Mouse (Mus musculus) layer of hippocampus, postnatal 10 days (tissue): ENCODE data around the gene Pelp1. TPM values are rescaled to one million over a fixed set of nuclear protein-coding genes. Genes with fewer than 3 reads are reported as not detected.
A peak's percentile ranks its signal among the peaks of the same experiment; 100 is the strongest.
"Not testable (repeated sequence)": the region's sequence is repeated elsewhere in the genome, so short reads cannot be mapped to it uniquely, and the experiment has no call there.

Source experiments
- DNase-seq, 2 experiments: peaks; one replicate each; pipeline ENCODE4 v3.0.0; 2021; ENCODE audit warnings: low spot score in 2 of 2
- total RNA-seq, 2 experiments: library from RNA; stranded (reverse); gene quantifications; 2 replicates each; pipeline ENCODE4 v1.2.3; 2021

Pelp1 gene
- total RNA-seq, 2 experiments from 2014 or later = 41.3 to 46.8 TPM

DNA sequence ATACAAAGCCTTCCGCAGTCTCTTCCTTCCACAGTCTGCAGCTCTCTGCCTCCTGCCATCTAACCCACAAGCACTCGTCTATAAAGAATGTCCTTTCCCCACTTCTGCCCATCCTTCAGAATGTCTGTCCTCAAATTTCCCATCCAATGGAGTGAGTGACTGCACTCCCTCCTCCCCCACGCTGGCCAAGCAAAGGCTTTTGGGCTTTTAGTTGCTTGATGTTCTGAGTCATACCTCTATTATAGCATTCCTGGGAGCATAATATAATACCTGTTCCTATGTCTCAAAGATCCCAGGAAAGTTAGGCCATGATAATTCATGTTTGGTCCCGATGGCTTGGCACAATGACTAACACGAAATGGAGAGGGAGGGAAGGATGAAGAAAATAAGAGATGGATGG is 21.7 kb upstream of the Pelp1 start:
- DNase-seq = peak in 1 of 2 experiments; percentile 25

DNA sequence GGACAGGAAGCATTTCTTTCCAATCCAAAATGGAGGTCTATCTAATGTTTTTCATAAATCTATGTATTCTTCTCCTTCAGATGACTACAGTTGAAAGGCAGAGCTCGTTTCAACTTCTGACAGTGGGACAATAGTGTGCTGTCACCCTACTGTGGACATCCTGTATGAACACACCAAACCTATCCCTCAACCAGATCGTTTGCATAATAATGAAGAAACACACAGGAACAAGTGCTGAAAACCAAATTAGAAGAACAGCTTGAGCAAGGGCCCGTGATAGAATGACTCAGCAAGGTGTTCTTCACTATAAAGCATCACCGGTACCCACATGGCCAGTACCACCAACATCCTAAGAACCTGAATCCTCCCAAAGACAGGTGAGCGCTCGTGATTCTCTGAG is 16.8 kb upstream of the Pelp1 start:
- DNase-seq = not testable (repeated sequence)

GRCm38 (mm10) chr11:70419486-70419885 is 9.7 kb upstream of the Pelp1 start:
- no peak for DNase-seq

GRCm38 (mm10) chr11:70418199-70418598 is 8.4 kb upstream of the Pelp1 start:
- DNase-seq = no peak

GRCm38 (mm10) chr11:70413961-70414360 is 4.1 kb upstream of the Pelp1 start:
- DNase-seq = peak; percentile 86 to 88

DNA sequence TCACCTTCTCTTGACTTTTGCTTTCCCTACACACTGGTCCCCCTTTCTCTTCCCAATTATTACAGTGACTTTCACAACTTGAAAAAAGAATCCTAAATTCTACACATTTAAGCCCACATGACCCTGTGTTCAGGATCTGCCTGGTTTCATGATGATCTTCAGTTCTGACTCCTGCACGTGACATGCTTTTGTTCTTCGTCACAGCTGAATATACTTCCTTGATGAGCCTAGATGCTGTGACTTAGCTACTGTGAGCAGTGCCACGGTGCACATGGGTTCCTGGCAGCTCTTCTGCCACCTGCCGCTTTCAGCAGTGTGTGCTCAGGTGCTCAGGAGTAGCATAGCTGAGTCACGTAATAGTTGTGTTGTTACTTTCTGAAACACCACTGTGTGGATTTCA is 2.8 kb upstream of the Pelp1 start:
- no peak for DNase-seq

DNA sequence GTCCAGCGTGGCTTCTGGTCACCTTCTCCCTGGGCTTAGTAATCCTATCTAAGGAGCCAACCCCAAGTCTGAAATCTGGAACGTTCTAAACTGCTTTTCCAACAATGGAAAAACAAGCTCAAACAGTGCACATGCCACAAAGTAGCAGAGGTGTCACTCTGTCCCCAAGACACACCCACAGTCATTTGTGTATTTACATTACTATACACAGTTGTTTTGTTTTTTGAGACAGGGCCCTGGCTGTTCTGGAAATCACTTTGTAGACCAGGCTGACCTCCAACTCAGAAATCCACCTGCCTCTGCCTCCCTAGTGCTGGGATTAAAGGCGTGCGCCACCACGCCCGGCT is 439 bp upstream of the Pelp1 start:
- no peak for DNase-seq

- no peak for DNase-seq
Observed at GRCm38 (mm10) chr11:70403598-70403997, 6.2 kb downstream of the Pelp1 start.

DNA sequence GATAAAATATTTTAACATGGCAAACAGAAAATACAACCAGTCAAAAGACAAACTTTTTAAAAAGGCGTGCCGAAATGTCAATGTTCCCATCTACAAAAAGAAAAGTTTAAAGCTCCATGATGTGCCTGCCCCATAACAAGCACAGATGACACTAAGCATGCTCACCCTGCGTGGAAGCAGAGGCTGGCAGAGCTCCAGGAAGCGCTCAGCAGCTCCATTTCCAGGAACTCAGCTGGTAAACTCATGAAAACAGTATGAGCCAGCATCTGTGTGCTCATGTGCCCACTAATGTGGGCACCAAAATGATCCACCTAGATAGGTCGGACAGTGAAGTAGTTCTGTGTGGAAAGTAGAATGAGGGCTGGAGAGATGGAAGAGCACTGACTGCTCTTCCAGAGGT is 20.4 kb downstream of the Pelp1 start:
- DNase-seq = peak; percentile 39

DNA sequence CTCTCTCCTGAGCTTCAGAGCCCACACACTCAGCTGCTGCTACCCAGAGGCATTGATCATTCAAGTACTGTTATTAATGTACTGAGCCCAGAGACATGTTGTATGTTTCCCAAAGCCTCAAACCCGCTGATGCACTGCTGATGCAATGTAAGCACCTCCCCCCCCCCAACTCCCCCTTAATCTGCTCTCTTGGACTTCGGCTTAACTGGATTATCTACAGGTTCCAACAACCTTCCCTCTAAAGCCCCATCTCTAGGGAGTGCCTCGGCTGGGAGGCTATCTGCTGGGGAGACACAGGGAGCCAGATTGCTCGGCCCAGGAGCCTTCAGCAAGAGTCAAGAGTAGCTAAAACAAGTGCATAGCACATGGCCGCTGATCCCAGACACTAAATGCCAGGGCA is 22.4 kb downstream of the Pelp1 start:
- DNase-seq = no peak

- DNase-seq = no peak
Observed at GRCm38 (mm10) chr11:70384136-70384535, 25.7 kb downstream of the Pelp1 start.

- DNase-seq = no peak
Observed at GRCm38 (mm10) chr11:70381330-70381729, 28.5 kb downstream of the Pelp1 start.

DNA sequence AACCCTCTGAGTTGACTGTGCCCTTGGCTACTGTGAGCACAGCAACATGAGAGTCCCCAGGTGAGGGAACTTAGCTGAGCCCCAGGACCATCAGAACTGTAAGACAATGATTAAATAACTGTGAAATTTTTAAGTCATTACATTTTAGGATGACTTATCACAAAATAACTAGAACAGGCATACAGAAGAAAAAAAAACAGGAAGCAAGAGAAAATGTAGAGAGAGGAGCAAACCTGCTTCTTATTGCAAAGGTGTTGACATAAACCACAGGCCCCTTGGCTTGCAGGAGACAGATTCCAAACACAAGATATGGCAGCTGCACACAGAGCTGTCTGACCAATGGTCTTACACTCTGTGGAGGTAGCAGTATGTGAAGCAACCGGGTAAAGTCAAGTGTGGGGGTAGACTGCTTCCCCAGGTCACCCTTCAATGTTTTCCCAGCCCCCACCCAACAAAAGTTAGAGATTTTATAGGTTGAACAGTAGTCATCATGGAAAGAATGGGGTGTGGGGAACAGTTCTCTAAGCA is 29.3 kb downstream of the Pelp1 start:
- DNase-seq = no peak

DNA sequence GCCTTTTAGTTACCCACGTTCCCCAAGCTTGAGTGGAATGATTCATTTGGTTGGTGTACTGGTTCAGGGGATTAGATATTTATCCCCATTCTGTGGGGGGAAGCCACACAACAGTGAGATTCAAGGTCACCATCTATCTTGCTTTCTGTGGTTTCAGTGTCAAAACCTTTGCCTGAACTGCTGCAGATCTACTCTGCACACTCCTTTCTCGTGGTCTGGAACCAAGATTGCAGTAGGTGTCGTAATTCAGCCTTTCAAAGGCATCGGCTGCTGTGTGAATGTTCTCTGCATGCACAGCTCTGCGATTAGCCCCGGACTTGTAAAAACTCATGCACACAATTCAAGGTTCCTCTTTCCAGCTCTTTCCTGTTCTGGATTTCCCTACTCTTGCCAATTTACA is 33.8 kb downstream of the Pelp1 start:
- DNase-seq = no peak

DNA sequence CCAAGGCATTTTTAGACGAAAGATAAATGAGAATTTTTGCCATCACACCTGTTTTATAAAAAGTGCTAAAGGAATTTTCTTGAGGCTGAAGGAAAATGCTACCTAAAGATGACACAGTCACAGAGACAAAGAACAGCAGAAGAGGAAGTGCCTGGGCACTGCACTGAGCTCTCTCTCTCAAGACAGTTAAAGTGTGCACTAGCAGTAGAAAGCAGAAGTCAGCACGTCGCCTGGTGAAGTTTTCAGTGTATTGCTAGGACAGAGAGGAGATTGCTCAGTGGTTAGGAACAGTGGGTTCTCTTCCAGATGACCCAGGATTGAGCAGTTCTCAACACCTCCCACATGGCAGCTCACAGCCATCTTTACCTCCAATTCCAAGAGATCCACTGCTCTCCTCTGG is 35.5 kb downstream of the Pelp1 start:
- DNase-seq = no peak

- DNase-seq = no peak
Observed at GRCm38 (mm10) chr11:70372849-70373557, 36.8 kb downstream of the Pelp1 start.

DNA sequence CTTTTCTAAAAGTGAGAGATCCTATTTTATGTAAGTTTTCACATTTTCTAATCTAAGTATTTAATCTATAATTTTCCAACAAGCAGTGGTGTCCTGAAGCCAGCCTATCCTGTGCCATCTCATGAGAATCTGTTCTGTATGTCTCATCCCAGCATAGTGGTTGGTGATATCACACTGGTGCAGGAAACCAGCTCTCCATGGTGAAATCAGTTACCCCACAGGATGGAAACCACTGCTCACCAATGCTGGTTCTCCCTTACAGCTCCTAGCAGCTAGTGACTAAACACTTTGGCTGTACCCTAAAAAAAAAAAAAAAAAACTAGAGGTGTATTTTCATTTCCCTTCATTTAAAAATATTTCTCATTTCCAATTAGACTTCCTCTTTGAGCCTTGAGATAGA is 37.4 kb downstream of the Pelp1 start:
- DNase-seq = no peak

- not testable (repeated sequence) for DNase-seq
Observed at GRCm38 (mm10) chr11:70368626-70369025, 41.2 kb downstream of the Pelp1 start.

DNA sequence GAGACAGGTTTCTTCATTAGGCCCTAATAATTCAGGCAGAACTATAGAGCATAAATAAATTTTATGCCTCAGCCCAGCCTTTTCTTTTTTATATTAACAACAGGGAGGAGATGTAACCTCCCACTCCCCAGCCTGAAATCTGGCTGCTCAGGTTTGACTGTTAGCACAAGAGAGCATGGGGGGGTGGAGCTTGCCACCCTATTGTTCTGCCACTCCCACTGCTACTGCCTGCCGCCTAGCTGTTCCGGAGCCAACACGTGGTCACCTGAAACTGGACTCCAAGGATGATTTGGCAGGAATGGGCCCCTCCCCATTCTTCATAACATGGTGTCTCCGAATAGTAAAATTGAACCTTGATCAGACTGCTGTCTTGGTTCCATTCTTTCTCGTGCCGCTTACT is 42.1 kb downstream of the Pelp1 start:
- DNase-seq = not testable (repeated sequence)

- DNase-seq = no peak
Observed at GRCm38 (mm10) chr11:70351868-70352267, 58.0 kb downstream of the Pelp1 start, which contains the start of gene Alox15. TSS of gene Alox15 (minus strand) at chr11:70352031.

- DNase-seq = no peak
Observed at GRCm38 (mm10) chr11:70348630-70349029, 61.2 kb downstream of the Pelp1 start.

GRCm38 (mm10) chr11:70347861-70348260 is 62.0 kb downstream of the Pelp1 start:
- DNase-seq = no peak

DNA sequence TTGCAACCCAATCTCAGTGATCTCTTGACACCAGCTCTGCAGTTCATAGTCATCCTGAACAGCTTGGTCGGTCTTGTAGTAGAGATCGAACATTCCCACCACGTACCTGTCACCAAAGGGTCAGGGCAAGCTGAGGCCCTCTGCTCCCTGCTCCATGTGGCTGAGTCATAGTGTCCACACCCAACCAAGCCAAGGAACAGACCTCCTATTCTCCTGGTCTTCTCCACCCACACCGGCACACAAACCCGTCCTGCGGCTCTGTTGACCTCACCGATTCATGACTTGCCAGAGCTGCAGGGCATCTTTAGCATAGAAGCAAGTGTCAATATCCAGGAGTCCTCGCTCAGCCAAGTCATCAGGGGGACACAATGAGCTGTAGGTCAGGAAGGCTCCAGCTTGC is 64.3 kb downstream of the Pelp1 start:
- no peak for DNase-seq
